Mouse (Mus musculus): ENCODE results near the gene Pla2g1b. TPM values are rescaled to one million over a fixed set of nuclear protein-coding genes. Genes with fewer than 3 reads are reported as not detected.

Pla2g1b gene
- polyA plus RNA-seq, 1 experiment from 2014 or later = 0.58 TPM

DNA sequence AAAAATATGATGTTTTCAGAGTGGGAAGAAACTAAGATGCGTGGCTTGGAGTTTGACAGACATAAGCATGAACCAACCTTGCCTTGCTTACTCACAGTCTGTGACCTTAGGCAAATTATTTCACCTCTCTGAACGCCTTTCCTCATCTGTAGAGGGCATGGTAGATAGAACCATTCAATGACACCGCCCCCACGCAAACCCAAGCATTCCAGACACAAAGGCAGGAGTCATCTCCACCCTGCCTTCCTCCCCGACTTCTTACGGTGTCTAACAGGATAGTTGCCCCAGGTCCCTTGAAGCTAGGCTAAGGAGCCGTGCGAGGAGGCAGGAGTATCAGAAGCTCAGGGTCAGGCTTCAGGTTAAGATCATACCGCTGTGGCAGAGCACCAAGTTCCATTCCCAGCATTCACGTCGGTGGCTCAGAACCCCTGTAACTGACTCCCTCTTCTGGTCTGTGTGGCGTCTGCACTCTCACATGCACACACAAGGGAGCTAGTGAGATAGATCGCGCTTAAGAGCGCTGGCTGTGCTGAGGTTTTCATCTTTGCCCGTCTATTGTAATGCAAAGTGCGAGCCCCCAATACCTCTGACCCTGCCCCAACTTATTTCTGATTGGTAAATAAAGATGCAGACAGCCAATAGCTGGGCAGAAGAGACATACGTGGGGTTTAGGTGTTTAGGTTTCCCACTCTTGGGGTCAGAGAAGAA lies 1.5 kb upstream of the Pla2g1b start:
- H3K4me2 ChIP-seq (ENCODE audit: low read depth, low read length) = no peak overlapping the region
- H3K27ac ChIP-seq (ENCODE audit: low read depth, low read length) = no peak overlapping the region
- H3K4me1 ChIP-seq (ENCODE audit: control insufficient read depth, insufficient read depth, low read length) = no peaks in the 10 kb centered on the region
- no peak overlapping the region for H3K9ac ChIP-seq (replicated peaks; ENCODE audit: low read depth, low read length)
- no peak overlapping the region for H3K4me3 ChIP-seq (ENCODE audit: low read depth, low read length)
- H3K36me3 ChIP-seq (ENCODE audit: control insufficient read depth, insufficient read depth, low read length) = no peaks in the 10 kb centered on the region
- no peaks in the 10 kb centered on the region for H3K9me3 ChIP-seq (ENCODE audit: control insufficient read depth, low read length)
- H3K27me3 ChIP-seq (ENCODE audit: control insufficient read depth, insufficient read depth, low read length) = no peaks in the 10 kb centered on the region
- no peak for ATAC-seq (ENCODE audit: low read depth)
- WGBS = 82% methylated on average over 18 of the region's 18 CpGs

DNA sequence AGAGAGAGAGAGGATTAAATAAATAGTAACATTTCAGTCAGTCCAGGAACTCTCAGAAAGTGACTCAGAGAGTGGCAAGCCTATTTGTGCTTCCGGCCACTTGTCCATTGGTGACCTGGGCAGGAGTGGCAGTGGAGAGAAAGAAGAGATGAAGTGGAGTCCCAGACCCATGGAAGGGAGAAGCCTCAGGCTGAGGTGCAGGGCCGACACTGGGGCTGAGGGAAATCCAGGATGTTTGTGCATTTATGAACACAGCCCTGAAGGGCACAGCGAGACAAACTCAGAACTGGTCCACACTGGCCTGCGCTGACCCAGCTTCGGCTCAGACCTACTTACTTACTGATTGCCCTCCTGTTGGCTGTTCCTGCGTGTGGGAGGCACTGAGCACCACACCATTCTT lies 3.7 kb downstream of the Pla2g1b start:
- Histone ChIP-seq H3K27ac (ENCODE audit: low read depth, low read length) (no peak overlapping the region), H3K4me2 (ENCODE audit: low read depth, low read length) (no peak overlapping the region), H3K36me3 (ENCODE audit: control insufficient read depth, insufficient read depth, low read length) (no peaks in the 10 kb centered on the region), H3K9ac (replicated peaks; ENCODE audit: low read depth, low read length) (no peak overlapping the region), H3K4me1 (ENCODE audit: control insufficient read depth, insufficient read depth, low read length) (peaks cover 4% of the 10 kb centered on the region; the same call in 1 of the 2 replicates), H3K9me3 (ENCODE audit: control insufficient read depth, low read length) (no peaks in the 10 kb centered on the region), H3K27me3 (ENCODE audit: control insufficient read depth, insufficient read depth, low read length) (no peaks in the 10 kb centered on the region), H3K4me3 (ENCODE audit: low read depth, low read length) (no peak overlapping the region)
- 68% methylated on average over 6 of the region's 6 CpGs for WGBS
- no peak for ATAC-seq (ENCODE audit: low read depth)

DNA sequence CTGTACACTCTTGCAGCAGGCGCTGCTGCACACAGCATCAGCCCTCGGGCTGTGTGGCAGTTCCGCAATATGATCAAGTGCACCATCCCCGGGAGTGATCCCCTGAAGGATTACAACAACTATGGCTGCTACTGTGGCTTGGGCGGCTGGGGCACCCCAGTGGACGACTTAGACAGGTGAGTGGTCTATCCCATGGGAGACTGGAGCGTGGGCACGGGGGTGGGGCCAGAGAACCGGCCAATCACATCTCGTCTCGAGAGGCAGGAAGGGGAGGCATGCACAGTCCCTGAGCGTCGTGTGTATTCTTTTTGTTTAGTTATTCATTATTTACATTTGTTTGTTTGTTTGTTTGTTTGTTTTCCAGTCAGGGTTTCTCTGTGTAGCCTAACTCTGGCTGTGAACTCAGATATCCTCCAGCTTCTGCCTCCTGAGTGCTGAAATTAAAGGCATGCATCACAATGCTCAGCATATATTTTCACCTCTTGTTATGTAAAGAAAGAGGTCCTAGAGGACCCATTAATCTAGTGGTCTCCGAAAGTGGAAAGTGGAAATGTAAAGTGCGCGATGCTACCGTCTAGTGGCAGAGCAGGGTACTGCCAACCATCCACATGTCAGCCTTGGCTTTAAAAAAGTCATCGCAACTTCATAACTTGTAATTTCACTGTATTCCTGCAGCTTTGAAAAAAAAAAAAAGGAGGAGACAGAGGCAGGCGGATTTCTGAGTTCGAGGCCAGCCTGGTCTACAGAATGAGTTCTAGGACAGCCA lies 4.9 kb downstream of the Pla2g1b start:
- no peak for ATAC-seq (ENCODE audit: low read depth)
- Histone ChIP-seq H3K4me2 (ENCODE audit: low read depth, low read length) (peak overlapping the region; percentile 19; the same call in 1 of the 2 replicates), H3K27ac (ENCODE audit: low read depth, low read length) (no peak overlapping the region), H3K9me3 (ENCODE audit: control insufficient read depth, low read length) (no peaks in the 10 kb centered on the region), H3K27me3 (ENCODE audit: control insufficient read depth, insufficient read depth, low read length) (no peaks in the 10 kb centered on the region), H3K4me1 (ENCODE audit: control insufficient read depth, insufficient read depth, low read length) (peaks cover 4% of the 10 kb centered on the region; the same call in 1 of the 2 replicates), H3K36me3 (ENCODE audit: control insufficient read depth, insufficient read depth, low read length) (no peaks in the 10 kb centered on the region), H3K9ac (replicated peaks; ENCODE audit: low read depth, low read length) (no peak overlapping the region), H3K4me3 (ENCODE audit: low read depth, low read length) (no peak overlapping the region)
- 25% methylated on average over 20 of the region's 20 CpGs for WGBS

DNA sequence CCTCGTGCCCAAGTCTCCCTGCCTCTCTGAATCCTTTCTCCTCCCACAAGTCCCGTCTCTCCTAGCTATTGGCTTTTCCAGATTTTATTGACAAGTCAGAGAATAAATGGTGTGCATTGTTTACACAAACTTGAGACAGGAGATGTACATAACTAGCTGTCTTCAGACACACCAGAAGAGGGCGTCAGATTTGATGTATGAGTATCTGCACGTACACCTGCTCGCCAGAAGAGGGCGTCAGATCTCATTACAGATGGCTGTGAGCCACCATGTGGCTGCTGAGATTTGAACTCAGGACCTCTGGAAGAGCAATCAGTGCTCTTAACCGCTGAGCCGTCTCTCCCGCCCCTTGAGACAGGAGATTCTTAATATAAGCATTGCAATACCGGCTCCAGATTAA lies 7.1 kb downstream of the Pla2g1b start:
- no peak overlapping the region for H3K4me2 ChIP-seq (ENCODE audit: low read depth, low read length)
- WGBS = 76% methylated on average over 10 of the region's 10 CpGs
- no peaks in the 10 kb centered on the region for H3K27me3 ChIP-seq (ENCODE audit: control insufficient read depth, insufficient read depth, low read length)
- no peaks in the 10 kb centered on the region for H3K36me3 ChIP-seq (ENCODE audit: control insufficient read depth, insufficient read depth, low read length)
- no peak for ATAC-seq (ENCODE audit: low read depth)
- no peaks in the 10 kb centered on the region for H3K9me3 ChIP-seq (ENCODE audit: control insufficient read depth, low read length)
- H3K9ac ChIP-seq (replicated peaks; ENCODE audit: low read depth, low read length) = no peak overlapping the region
- peaks cover 4% of the 10 kb centered on the region; the same call in 1 of the 2 replicates for H3K4me1 ChIP-seq (ENCODE audit: control insufficient read depth, insufficient read depth, low read length)
- H3K4me3 ChIP-seq (ENCODE audit: low read depth, low read length) = no peak overlapping the region
- no peak overlapping the region for H3K27ac ChIP-seq (ENCODE audit: low read depth, low read length)

DNA sequence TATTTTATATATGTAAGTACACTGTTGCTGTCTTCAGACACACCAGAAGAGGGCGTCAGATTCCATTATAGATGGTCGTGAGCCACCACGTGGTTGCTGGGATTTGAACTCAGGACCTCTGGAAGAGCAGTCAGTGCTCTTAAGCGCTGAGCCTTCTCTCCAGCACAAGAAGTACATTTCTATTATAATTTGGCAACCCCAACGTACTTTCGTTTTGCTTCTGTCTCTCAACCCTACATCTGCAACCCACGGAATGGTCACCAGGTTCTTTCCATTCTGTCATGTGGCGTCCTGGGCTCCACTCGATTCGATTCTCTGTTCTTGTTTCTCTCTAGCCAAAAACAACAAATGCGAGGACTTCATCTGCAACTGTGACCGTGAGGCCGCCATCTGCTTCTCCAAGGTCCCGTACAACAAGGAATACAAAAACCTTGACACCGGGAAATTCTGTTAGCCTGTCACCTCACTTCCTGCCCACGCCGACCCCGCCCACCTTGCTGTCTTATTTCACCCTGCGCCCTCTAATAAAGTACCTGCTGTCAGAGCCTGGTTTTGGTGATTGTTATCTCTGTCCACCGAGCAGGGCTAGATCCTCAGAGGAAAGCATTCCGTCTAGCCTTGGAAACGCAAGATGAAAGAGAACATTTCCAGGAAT lies 8.2 kb downstream of the Pla2g1b start:
- Histone ChIP-seq H3K27ac (ENCODE audit: low read depth, low read length) (no peak overlapping the region), H3K27me3 (ENCODE audit: control insufficient read depth, insufficient read depth, low read length) (no peaks in the 10 kb centered on the region), H3K9ac (replicated peaks; ENCODE audit: low read depth, low read length) (no peak overlapping the region), H3K4me3 (ENCODE audit: low read depth, low read length) (no peak overlapping the region), H3K9me3 (ENCODE audit: control insufficient read depth, low read length) (no peaks in the 10 kb centered on the region), H3K4me2 (ENCODE audit: low read depth, low read length) (no peak overlapping the region), H3K36me3 (ENCODE audit: control insufficient read depth, insufficient read depth, low read length) (no peaks in the 10 kb centered on the region), H3K4me1 (ENCODE audit: control insufficient read depth, insufficient read depth, low read length) (peaks cover 4% of the 10 kb centered on the region; the same call in 1 of the 2 replicates)
- 79% methylated on average over 22 of the region's 22 CpGs for WGBS
- ATAC-seq (ENCODE audit: low read depth) = no peak

DNA sequence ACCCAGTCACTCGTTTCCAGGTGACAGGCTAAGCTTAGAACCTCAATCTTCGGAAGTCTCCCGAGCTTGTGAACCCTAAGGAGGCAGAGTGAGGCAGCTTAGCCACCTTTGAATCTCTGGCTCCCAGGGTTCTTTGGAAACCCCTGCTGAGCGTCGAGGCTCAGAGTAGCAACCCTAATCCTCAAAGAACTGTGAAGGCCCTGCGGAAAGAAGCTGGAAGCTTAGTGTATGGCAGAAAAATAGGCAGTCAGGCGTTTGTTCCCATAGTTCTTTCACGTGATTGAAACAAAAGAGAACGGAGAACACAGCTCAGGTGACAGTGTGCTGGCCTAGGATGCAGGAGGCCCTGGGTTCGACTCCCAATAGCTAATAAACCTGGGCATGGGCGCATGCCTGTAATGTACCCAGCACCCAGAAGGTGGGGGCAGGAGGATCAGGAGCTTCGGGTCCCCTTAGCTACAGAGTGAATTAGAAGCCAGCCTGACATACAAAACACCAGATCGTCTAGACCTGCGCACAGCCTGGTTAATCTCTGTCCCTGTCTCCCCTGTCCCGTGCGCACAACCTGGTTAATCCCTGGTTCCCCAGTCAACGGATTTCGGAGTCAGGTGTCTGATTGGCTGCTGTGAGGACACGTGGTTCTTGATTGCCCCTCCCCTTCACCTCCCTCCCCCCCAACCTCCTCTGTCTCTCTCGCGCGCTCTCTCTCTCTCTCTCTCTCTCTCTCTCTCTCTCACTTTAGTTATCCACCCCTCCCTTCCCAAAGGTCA lies 9.5 kb downstream of the Pla2g1b start:
- WGBS = 17% methylated on average over 22 of the region's 22 CpGs
- Histone ChIP-seq H3K4me3 (ENCODE audit: low read depth, low read length) (peak overlapping the region; percentile 32), H3K36me3 (ENCODE audit: control insufficient read depth, insufficient read depth, low read length) (no peaks in the 10 kb centered on the region), H3K4me1 (ENCODE audit: control insufficient read depth, insufficient read depth, low read length) (peaks cover 4% of the 10 kb centered on the region; the same call in 1 of the 2 replicates), H3K9ac (replicated peaks; ENCODE audit: low read depth, low read length) (peak overlapping the region; percentile 48), H3K27ac (ENCODE audit: low read depth, low read length) (no peak overlapping the region), H3K4me2 (ENCODE audit: low read depth, low read length) (peak overlapping the region; percentile 47), H3K9me3 (ENCODE audit: control insufficient read depth, low read length) (no peaks in the 10 kb centered on the region), H3K27me3 (ENCODE audit: control insufficient read depth, insufficient read depth, low read length) (no peaks in the 10 kb centered on the region)
- peak; percentile 83 for ATAC-seq (ENCODE audit: low read depth)

DNA sequence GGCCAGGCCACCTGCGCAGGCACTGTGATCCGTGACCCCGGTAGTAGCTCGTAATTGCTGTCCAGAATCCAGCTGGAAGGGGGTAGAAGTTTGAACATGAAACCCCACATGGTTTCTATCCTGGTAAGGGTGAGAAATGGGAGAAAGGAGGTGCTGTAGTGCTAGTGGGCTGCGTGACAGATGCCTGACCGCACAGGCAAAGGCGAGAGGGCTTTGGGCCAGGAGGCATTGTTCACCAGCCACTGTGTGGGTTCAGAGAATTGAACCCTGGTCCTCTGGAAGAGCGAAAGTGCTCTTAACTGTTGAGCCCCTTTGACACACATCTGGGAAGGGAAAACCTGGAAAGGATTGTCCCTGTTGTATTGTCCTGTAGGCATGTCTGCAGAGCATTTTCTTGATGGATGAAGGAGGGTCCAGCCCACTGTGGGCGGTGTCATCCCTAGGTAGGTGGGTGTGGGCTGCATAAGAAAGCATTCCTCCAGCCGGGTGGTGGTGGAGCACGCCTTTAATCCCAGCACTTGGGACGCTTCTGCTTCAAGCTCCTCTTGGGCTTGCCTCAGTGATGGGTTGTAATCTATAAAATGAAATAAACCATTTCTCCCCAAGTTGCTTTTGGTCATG lies 10.2 kb downstream of the Pla2g1b start:
- Histone ChIP-seq H3K4me2 (ENCODE audit: low read depth, low read length) (peak overlapping the region; percentile 47), H3K4me3 (ENCODE audit: low read depth, low read length) (peak overlapping the region; percentile 32; the same call in 1 of the 2 replicates), H3K4me1 (ENCODE audit: control insufficient read depth, insufficient read depth, low read length) (no peaks in the 10 kb centered on the region), H3K9ac (replicated peaks; ENCODE audit: low read depth, low read length) (no peak overlapping the region), H3K27ac (ENCODE audit: low read depth, low read length) (no peak overlapping the region), H3K36me3 (ENCODE audit: control insufficient read depth, insufficient read depth, low read length) (no peaks in the 10 kb centered on the region), H3K9me3 (ENCODE audit: control insufficient read depth, low read length) (no peaks in the 10 kb centered on the region), H3K27me3 (ENCODE audit: control insufficient read depth, insufficient read depth, low read length) (no peaks in the 10 kb centered on the region)
- 41% methylated on average over 12 of the region's 12 CpGs for WGBS
- ATAC-seq (ENCODE audit: low read depth) = peak; percentile 35; the same call in 1 of the 2 replicates

DNA sequence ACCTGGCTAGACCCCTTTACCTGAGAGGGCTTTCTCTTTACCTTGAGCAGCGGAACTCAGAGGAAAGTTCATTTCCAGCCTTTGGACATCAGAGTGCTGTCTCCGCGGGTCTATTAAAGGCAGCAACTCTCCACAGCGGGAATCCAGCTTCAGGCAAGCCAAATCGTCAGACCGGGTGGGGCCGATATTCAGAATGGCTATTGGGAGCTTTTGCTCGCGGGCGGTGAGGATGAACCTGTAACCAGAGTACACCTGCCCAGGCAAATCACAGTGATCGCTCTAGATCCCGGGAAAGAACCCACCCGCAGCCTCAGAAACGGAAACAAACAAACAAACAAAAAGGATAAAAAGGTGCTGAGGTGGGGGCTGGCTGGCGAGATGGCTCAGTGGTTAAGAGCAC lies 13.5 kb downstream of the Pla2g1b start:
- no peaks in the 10 kb centered on the region for H3K36me3 ChIP-seq (ENCODE audit: control insufficient read depth, insufficient read depth, low read length)
- no peaks in the 10 kb centered on the region for H3K27me3 ChIP-seq (ENCODE audit: control insufficient read depth, insufficient read depth, low read length)
- no peak overlapping the region for H3K4me2 ChIP-seq (ENCODE audit: low read depth, low read length)
- 48% methylated on average over 15 of the region's 15 CpGs for WGBS
- no peak for ATAC-seq (ENCODE audit: low read depth)
- H3K27ac ChIP-seq (ENCODE audit: low read depth, low read length) = no peak overlapping the region
- H3K4me3 ChIP-seq (ENCODE audit: low read depth, low read length) = no peak overlapping the region
- no peak overlapping the region for H3K9ac ChIP-seq (replicated peaks; ENCODE audit: low read depth, low read length)
- H3K9me3 ChIP-seq (ENCODE audit: control insufficient read depth, low read length) = no peaks in the 10 kb centered on the region
- peaks cover 13% of the 10 kb centered on the region for H3K4me1 ChIP-seq (ENCODE audit: control insufficient read depth, insufficient read depth, low read length)

Measured in neural tube, embryonic 14.5 days (tissue).